Mouse (Mus musculus) kidney, adult 2 months (tissue): ENCODE results near the gene Tbxas1. TPM values are rescaled to one million over a fixed set of nuclear protein-coding genes. Genes with fewer than 3 reads are reported as not detected.

Experiments used
- DNase-seq: peaks from one replicate; pipeline ENCODE4 v3.0.0; 2021
- H3K27ac ChIP-seq: fragments of 200-500 bp; 2 replicates; pipeline ENCODE4 v1.5.1; 2012; ENCODE audit warnings: low read depth, low read length, control low read depth, inconsistent platforms; ENCODE audit not compliant: insufficient read depth
- H3K27me3 ChIP-seq: fragments of 200-500 bp; replicated peaks from 2 replicates; pipeline ENCODE4 v1.6.1; 2012; ENCODE audit warnings: mild to moderate bottlenecking, moderate library complexity, low read length, inconsistent platforms; ENCODE audit not compliant: control insufficient read depth, insufficient read depth
- H3K36me3 ChIP-seq: fragments of 200-500 bp; 2 replicates; pipeline ENCODE4 v1.6.1; 2012; ENCODE audit warnings: mild to moderate bottlenecking, moderate library complexity, low read length, inconsistent platforms; ENCODE audit not compliant: control insufficient read depth, insufficient read depth
- H3K4me1 ChIP-seq: fragments of 200-500 bp; 2 replicates; pipeline ENCODE4 v1.6.1; 2011; ENCODE audit warnings: low read length; ENCODE audit not compliant: control insufficient read depth, insufficient read depth
- H3K4me3 ChIP-seq: fragments of 200-500 bp; 2 replicates; pipeline ENCODE4 v1.5.1; 2011; ENCODE audit warnings: mild to moderate bottlenecking, low read depth, low read length, control low read depth; ENCODE audit not compliant: insufficient read depth
- CTCF ChIP-seq: fragments of 200-500 bp; conservative IDR thresholded peaks from 2 replicates; pipeline ENCODE4 v1.5.1; 2011; ENCODE audit warnings: low read depth, mild to moderate bottlenecking, control low read depth, low read length, moderate library complexity, mixed read lengths; ENCODE audit not compliant: insufficient read depth, insufficient read length
- POLR2A ChIP-seq: fragments of 200-500 bp; IDR thresholded peaks from one replicate; pipeline ENCODE4 v1.6.1; 2011; ENCODE audit warnings: low read depth, low read length, control low read depth
- WGBS: fragments of 180-500 bp; shearing (Covaris S2); methylation state at CpG from one replicate; pipeline ENCODE4 v1.1.7; 2018; 5-methylcytosine and 5-hydroxymethylcytosine counted together
- polyA plus RNA-seq: library from polyadenylated mRNA; depleted of rRNA; stranded (reverse); fragments of >200 nt; gene quantifications from 2 replicates; pipeline ENCODE4 v1.2.3, GENCODE M21; 2012

Gene Tbxas1
- polyA plus RNA-seq, 1 experiment = 19.5 TPM

GRCm38 (mm10) chr6:38892017-38892416 lies 16.8 kb downstream of the Tbxas1 start:
- Histone ChIP-seq H3K4me3 (no peak overlapping the region), H3K27me3 (no peaks in the 10 kb centered on the region), H3K36me3 (no peaks in the 10 kb centered on the region), H3K4me1 (no peaks in the 10 kb centered on the region), H3K27ac (no peak overlapping the region)
- 88% methylated on average over 2 of the region's 2 CpGs for WGBS
- no peak for DNase-seq
- TF ChIP-seq POLR2A (no peak), CTCF (no peak)

DNA sequence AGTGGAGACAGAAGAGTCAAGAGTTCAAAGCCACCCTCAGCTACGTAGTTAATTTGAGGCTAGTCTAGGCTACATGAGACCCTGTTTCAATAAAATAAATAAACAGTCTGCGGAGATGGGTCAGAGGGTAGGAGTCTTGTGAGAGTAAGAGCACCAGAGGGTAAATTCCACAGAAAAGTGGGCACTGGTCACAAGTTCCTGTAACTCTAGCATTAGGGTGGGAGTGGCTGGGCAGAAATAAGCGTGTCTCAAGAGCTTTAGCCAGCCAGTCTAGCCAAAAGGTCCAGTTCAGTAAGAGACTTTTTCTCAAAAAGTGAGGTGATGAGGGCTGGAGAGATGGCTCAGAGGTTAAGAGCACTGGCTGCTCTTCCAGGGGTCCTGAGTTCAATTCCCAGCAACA lies 18.4 kb downstream of the Tbxas1 start:
- 68% methylated on average over 3 of the region's 3 CpGs for WGBS
- Histone ChIP-seq H3K27ac (no peak overlapping the region), H3K27me3 (no peaks in the 10 kb centered on the region), H3K4me3 (no peak overlapping the region), H3K4me1 (no peaks in the 10 kb centered on the region), H3K36me3 (no peaks in the 10 kb centered on the region)
- DNase-seq = no peak
- TF ChIP-seq POLR2A = no peak

- H3K27me3 ChIP-seq = no peaks in the 10 kb centered on the region
- H3K4me1 ChIP-seq = peaks cover 2% of the 10 kb centered on the region; the same call in 1 of the 2 replicates
- DNase-seq = no peak
- WGBS = 97% methylated on average over 4 of the region's 4 CpGs
- H3K4me3 ChIP-seq = no peak overlapping the region
- TF ChIP-seq CTCF (no peak), POLR2A (no peak)
- H3K27ac ChIP-seq = no peak overlapping the region
- no peaks in the 10 kb centered on the region for H3K36me3 ChIP-seq
Observed at GRCm38 (mm10) chr6:38900073-38900472, 24.9 kb downstream of the Tbxas1 start.

GRCm38 (mm10) chr6:38900479-38901126 lies 25.4 kb downstream of the Tbxas1 start:
- H3K4me3 ChIP-seq = no peak overlapping the region
- H3K4me1 ChIP-seq = peaks cover 2% of the 10 kb centered on the region; the same call in 1 of the 2 replicates
- DNase-seq = no peak
- 91% methylated on average over 4 of the region's 4 CpGs for WGBS
- H3K27ac ChIP-seq = no peak overlapping the region
- TF ChIP-seq CTCF (no peak), POLR2A (no peak)
- H3K27me3 ChIP-seq = no peaks in the 10 kb centered on the region
- no peaks in the 10 kb centered on the region for H3K36me3 ChIP-seq

- DNase-seq = no peak
- H3K4me3 ChIP-seq = no peak overlapping the region
- peaks cover 2% of the 10 kb centered on the region; the same call in 1 of the 2 replicates for H3K4me1 ChIP-seq
- no peaks in the 10 kb centered on the region for H3K36me3 ChIP-seq
- WGBS = 87% methylated on average over 4 of the region's 4 CpGs
- H3K27ac ChIP-seq = 0 out of 2 replicates have a peak overlapping the region, but pooled peaks have one; percentile 48
- TF ChIP-seq CTCF = no peak
- no peak for TF ChIP-seq POLR2A
- no peaks in the 10 kb centered on the region for H3K27me3 ChIP-seq
Observed at GRCm38 (mm10) chr6:38901152-38901551, 25.9 kb downstream of the Tbxas1 start.

- Histone ChIP-seq H3K36me3 (no peaks in the 10 kb centered on the region), H3K27me3 (no peaks in the 10 kb centered on the region), H3K4me1 (peaks cover 2% of the 10 kb centered on the region; the same call in 1 of the 2 replicates), H3K27ac (0 out of 2 replicates have a peak overlapping the region, but pooled peaks have one; percentile 48), H3K4me3 (no peak overlapping the region)
- DNase-seq = peak; percentile 54
- no peak for TF ChIP-seq POLR2A
- TF ChIP-seq CTCF = no peak
- 73% methylated on average over 3 of the region's 3 CpGs for WGBS
Observed at GRCm38 (mm10) chr6:38901636-38902035, 26.4 kb downstream of the Tbxas1 start.

DNA sequence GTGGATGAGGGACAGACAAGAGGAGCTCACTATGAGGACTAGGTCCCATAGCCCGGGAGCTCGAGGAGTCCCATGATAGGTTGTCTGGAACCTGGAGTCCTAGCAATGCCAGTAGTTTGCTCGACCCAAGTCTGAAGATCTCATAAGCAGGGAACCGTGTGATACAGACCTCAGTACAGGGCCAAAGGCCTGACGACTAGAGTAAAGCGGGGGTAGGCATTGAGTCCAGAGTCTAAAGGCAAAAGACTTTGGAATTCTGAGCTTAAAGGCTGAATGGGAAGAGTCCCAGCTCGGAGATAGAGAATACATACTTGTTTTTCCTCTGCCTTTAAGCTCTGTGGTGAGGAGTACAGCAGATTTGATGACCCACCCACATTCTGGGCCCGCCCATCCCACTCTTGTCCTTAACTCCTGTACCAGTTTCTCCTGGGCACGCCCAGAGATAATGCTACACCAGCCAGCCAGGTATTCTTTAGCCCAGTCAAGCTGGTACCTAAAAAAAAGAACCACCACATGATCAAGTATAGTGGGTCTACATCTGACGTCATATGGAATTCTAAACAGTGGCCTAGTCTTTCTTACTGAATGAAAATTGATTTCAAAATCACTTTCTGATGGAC lies 27.7 kb downstream of the Tbxas1 start:
- 76% methylated on average over 10 of the region's 10 CpGs for WGBS
- H3K27ac ChIP-seq = no peak overlapping the region
- H3K4me3 ChIP-seq = no peak overlapping the region
- no peaks in the 10 kb centered on the region for H3K36me3 ChIP-seq
- no peaks in the 10 kb centered on the region for H3K27me3 ChIP-seq
- TF ChIP-seq POLR2A (no peak), CTCF (no peak)
- DNase-seq = peak; percentile 64
- H3K4me1 ChIP-seq = peaks cover 2% of the 10 kb centered on the region; the same call in 1 of the 2 replicates
